Mouse (Mus musculus): ENCODE results near the gene Amer2. TPM values are rescaled to one million over a fixed set of nuclear protein-coding genes. Genes with fewer than 3 reads are reported as not detected.
"Not testable (repeated sequence)": the region's sequence is repeated elsewhere in the genome, so short reads cannot be mapped to it uniquely, and the experiment has no call there.

Gene Amer2
- 1.1 TPM in 2 replicates for polyA plus RNA-seq (2016; fragmentation: Nextera tagmentation; extraction: Ambion mirVana)

DNA sequence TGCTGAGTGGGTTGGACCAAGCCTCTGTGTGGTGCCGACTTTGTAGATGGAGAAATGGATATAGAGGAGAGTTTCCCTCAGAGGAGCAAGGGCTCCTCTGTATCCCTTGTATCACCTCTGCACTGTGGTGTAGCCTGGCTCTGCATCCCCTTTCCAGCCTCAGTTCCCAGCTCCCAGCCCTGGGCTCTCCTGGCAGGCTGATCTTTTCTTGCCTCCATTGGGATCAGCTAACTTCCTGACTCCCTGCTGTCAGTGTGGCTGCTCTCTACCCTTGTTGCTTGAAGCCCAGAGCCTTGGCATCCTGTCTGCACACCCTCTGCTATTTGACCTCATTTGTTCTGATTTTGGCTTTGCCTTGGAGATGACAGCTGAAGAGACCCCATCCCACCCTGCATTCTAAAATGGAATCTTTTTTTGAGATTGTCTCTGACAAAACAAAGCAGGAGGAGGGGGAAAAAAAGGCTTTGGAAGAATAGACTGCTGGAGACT, at the start of gene Amer2:
TSS of gene Amer2 (plus strand) at position 439 of the 489 bp plus-strand sequence.
- Histone ChIP-seq H3K9me3 (replicated peaks) (no peaks in the 10 kb centered on the region), H3K27ac (ENCODE audit: poor library complexity, severe bottlenecking) (no peak within 1 kb of the TSS), H3K36me3 (no peaks in the 10 kb centered on the region), H3K9ac (no peak within 1 kb of the TSS), H3K27me3 (replicated peaks) (peaks cover 34% of the 10 kb centered on the region), H3K4me2 (no peak within 1 kb of the TSS), H3K4me3 (no peak within 1 kb of the TSS), H3K4me1 (replicated peaks) (0 out of 2 replicates have a peak, but pooled peaks cover 8% of the 10 kb centered on the region)
- ATAC-seq (ENCODE audit: insufficient number of reproducible peaks, low FRiP score): no peak
- 55% methylated on average over 1 of the region's 1 CpGs for WGBS

DNA sequence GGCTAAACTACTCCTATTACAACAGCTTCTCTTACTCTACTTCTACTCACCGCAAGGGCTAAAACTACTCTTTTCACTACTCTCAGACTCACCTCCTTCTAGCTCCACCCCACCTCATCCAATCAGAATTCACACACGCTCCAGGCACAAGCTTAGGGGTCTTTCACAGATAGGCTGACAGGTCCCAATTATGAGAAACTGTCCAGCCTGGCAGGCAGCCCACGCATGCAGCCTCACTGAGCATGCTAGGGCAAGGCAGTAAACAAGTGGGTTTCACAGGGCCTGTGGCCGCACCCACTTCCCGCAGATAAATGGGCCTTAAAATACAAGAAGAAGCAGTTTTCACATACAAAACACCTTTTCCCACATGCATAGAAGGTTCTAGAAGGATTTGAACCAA, 33.1 kb upstream of the Amer2 start:
- H3K9me3 ChIP-seq (replicated peaks); H3K4me2 ChIP-seq; H3K4me3 ChIP-seq; H3K27ac ChIP-seq (ENCODE audit: poor library complexity, severe bottlenecking); H3K4me1 ChIP-seq (replicated peaks); H3K27me3 ChIP-seq (replicated peaks); H3K36me3 ChIP-seq; ATAC-seq (ENCODE audit: insufficient number of reproducible peaks, low FRiP score); H3K9ac ChIP-seq: not testable (repeated sequence)
- WGBS: 63% methylated on average over 5 of the region's 5 CpGs

DNA sequence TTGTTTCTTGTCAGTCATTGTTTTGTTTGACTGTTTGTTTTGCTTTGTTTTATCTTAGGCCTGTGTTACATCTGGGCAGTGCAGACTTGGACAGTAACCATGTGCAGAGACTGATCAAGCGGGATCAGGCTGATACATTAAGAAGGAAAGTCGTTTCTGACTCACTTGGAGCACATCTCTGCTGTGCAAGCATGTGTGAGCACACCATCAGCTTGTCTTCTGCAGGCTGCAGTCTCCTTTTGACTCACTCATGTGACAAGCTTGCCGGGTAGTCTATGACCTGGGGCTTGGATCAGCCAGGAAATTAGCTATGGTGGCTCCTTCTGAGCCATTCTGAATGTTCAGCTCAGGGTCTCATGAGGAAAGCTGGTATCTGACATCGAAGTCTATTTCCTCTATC, 32.5 kb upstream of the Amer2 start:
- no peak for ATAC-seq (ENCODE audit: insufficient number of reproducible peaks, low FRiP score)
- Histone ChIP-seq H3K9ac (no peak overlapping the region), H3K4me3 (no peak overlapping the region), H3K4me2 (no peak overlapping the region), H3K9me3 (replicated peaks) (no peaks in the 10 kb centered on the region), H3K27ac (ENCODE audit: poor library complexity, severe bottlenecking) (no peak overlapping the region), H3K4me1 (replicated peaks) (no peaks in the 10 kb centered on the region), H3K27me3 (replicated peaks) (no peaks in the 10 kb centered on the region), H3K36me3 (no peaks in the 10 kb centered on the region)
- 53% methylated on average over 4 of the region's 4 CpGs for WGBS

DNA sequence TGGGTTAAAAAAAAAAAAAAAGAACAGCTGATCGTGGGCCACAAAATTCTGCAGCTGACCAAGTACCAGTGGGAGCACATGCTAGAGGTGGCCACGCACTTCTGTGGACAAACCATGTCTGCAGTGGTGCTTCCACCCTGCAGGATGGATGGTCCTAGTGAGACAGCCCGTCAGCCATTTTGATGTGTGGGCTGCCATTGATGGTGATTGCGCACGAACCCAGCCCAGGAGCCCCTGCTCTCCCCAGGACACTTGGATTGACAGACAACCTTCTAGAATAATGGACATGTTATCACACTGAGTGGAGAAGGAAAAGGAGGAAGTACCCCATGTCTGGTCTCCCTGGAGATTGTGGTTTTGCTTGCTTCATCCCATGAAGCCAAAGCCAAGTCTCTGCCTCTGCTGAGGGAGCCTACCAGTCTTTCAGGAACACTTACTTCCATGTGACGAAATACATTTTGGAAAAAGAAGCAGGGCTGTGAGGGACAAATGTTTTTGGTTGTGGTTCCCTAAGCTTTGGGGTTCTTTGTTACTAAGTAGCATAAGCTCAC, 27.7 kb upstream of the Amer2 start:
- WGBS: 80% methylated on average over 6 of the region's 6 CpGs
- no peak for ATAC-seq (ENCODE audit: insufficient number of reproducible peaks, low FRiP score)

DNA sequence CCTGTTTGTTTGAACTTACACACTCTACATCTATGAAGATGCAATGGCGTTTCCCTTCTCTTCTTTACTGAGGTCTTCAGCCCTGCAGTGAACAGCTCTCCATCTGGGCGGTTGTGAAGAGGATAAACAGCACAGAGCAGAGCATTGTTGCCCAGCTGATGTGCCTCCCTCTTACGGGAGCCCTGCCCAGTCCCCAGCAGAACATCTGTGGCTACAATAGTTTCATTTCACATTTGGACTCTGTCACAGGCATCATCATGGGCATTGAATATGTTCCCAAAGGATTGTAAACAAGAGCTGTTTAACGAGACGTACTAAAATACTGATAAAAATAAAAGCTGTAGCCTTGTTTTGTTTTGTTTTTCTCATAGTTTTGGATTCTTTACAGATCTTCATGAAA, 14.7 kb upstream of the Amer2 start:
- Histone ChIP-seq H3K27me3 (replicated peaks) (no peaks in the 10 kb centered on the region), H3K9me3 (replicated peaks) (no peaks in the 10 kb centered on the region), H3K36me3 (no peaks in the 10 kb centered on the region), H3K27ac (ENCODE audit: poor library complexity, severe bottlenecking) (no peak overlapping the region), H3K9ac (no peak overlapping the region), H3K4me3 (no peak overlapping the region), H3K4me2 (no peak overlapping the region), H3K4me1 (replicated peaks) (no peaks in the 10 kb centered on the region)
- ATAC-seq (ENCODE audit: insufficient number of reproducible peaks, low FRiP score): no peak
- WGBS: 85% methylated on average over 5 of the region's 5 CpGs

More for the DNA sequence above, 27.7 kb upstream of the Amer2 start:
- Histone ChIP-seq H3K9me3 (replicated peaks) (no peaks in the 10 kb centered on the region), H3K27ac (ENCODE audit: poor library complexity, severe bottlenecking) (no peak overlapping the region), H3K36me3 (no peaks in the 10 kb centered on the region), H3K4me2 (no peak overlapping the region), H3K9ac (no peak overlapping the region), H3K27me3 (replicated peaks) (no peaks in the 10 kb centered on the region), H3K4me1 (replicated peaks) (no peaks in the 10 kb centered on the region), H3K4me3 (no peak overlapping the region)

DNA sequence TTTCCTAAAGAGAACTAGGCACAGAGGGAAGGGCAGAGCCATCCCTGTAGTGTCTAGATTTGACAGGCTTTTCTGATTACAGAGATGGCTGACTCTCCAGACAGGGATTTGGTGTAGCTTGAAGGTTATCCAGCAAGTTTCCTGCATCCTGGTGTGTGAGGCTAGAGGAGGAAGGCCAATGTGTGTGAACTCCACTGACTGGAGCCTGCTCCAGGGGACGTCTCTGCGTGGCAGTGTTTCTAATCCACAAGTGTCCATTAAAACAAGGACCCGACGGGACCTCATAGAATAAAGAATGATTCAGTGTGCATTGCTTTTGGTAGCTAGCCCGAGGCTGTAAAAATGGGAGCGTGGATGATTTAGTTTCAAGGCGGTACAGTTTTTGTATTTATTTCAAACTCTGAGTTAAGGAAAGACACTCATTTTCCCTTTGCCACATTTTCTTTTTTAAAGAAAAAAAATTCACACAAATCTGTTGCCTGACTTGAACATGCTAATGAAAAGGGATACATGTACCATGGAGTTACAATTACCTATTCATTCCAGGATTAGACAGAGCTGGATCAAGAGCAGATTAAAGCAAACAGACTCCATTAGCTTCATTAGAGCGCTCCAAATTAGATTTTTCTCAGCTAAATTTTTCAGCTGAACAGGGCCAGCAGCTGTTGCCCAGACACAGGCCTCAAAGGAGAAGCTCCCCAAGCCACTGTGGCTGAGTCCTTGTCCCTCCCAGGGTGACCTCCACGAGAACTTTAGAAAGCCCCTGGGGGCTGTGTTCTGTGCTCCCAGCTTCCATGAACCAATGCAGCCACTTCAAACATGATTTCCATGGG, 11.5 kb upstream of the Amer2 start:
- 72% methylated on average over 9 of the region's 9 CpGs for WGBS

DNA sequence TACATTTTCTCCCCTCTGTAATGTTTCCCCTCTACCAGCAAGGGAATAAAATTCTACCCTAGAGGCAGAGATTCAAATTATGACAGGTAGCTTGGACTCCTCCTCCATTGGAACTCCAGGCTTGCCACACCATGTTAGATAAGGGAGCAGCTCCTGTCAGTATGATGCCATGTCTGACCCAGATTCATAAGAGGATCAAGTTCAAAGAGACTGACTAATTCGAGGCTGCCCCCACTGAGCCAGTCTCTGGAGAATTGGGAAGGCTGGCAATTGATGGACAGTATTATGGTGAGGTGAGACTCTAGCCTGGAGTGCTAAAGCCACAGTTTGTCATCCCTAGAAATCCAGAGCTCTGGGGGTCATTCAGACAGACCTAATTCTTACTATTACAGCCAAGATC, 6.3 kb upstream of the Amer2 start:
- 66% methylated on average over 1 of the region's 1 CpGs for WGBS
- H3K9me3 ChIP-seq (replicated peaks): no peaks in the 10 kb centered on the region
- no peak overlapping the region for H3K9ac ChIP-seq
- no peak overlapping the region for H3K4me2 ChIP-seq
- no peak for ATAC-seq (ENCODE audit: insufficient number of reproducible peaks, low FRiP score)
- no peaks in the 10 kb centered on the region for H3K36me3 ChIP-seq
- no peak overlapping the region for H3K4me3 ChIP-seq
- H3K27me3 ChIP-seq (replicated peaks): no peaks in the 10 kb centered on the region
- H3K27ac ChIP-seq (ENCODE audit: poor library complexity, severe bottlenecking): no peak overlapping the region
- H3K4me1 ChIP-seq (replicated peaks): peaks cover 21% of the 10 kb centered on the region; the same call in 1 of the 2 replicates

More for the DNA sequence above, 11.5 kb upstream of the Amer2 start:
- Histone ChIP-seq H3K9ac (no peak overlapping the region), H3K36me3 (no peaks in the 10 kb centered on the region), H3K27me3 (replicated peaks) (no peaks in the 10 kb centered on the region), H3K9me3 (replicated peaks) (no peaks in the 10 kb centered on the region), H3K4me3 (no peak overlapping the region), H3K4me2 (no peak overlapping the region), H3K4me1 (replicated peaks) (peaks cover 13% of the 10 kb centered on the region; the same call in 1 of the 2 replicates), H3K27ac (ENCODE audit: poor library complexity, severe bottlenecking) (no peak overlapping the region)
- ATAC-seq (ENCODE audit: insufficient number of reproducible peaks, low FRiP score): no peak

DNA sequence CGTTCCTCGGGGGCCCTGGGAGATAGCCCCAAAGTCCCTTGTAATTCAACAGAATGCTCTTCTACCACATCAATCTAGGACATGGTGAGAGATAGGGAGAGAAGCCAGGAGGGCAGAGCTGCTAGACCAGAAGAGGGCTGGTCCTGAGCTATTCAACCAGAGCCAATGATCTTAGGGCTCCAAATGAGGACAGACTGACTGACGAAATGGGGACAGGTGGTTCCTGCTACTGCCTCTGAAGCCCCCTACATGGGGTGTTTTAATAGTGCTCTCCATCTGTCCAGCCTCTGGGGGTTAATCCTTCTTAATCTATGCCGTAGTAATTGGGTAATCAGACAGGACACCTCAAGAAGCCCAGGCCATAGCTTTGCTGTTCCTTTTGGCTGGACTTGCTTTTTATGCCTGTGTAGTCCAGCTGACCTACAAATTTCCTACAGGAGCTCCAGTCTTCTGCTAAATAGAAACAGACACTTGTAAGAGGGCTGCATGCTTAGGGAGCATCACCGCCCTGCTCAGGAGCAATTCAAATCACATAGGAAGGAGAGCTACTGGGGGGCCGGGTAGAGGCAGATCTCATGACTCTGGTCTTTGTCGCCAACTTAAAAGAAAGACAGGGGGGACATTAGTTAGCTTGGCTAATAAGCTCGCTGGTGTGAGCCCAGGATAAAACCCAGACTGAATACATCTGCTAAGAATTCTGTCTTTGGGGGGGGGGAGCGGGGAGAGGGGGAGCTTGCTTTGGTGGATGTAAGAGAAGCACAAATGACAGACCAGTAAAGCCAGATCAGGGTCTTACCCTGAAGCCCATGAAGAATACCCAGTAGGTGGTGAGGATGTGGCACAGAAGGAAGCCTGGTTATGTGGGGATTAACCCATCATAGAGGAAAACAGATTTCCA, 4.0 kb upstream of the Amer2 start:
- Histone ChIP-seq H3K27ac (ENCODE audit: poor library complexity, severe bottlenecking) (no peak overlapping the region), H3K4me1 (replicated peaks) (peaks cover 21% of the 10 kb centered on the region; the same call in 1 of the 2 replicates), H3K9me3 (replicated peaks) (no peaks in the 10 kb centered on the region), H3K27me3 (replicated peaks) (peaks cover 17% of the 10 kb centered on the region), H3K4me3 (no peak overlapping the region), H3K4me2 (no peak overlapping the region), H3K9ac (no peak overlapping the region), H3K36me3 (no peaks in the 10 kb centered on the region)
- WGBS: 64% methylated on average over 9 of the region's 9 CpGs
- ATAC-seq (ENCODE audit: insufficient number of reproducible peaks, low FRiP score): no peak

DNA sequence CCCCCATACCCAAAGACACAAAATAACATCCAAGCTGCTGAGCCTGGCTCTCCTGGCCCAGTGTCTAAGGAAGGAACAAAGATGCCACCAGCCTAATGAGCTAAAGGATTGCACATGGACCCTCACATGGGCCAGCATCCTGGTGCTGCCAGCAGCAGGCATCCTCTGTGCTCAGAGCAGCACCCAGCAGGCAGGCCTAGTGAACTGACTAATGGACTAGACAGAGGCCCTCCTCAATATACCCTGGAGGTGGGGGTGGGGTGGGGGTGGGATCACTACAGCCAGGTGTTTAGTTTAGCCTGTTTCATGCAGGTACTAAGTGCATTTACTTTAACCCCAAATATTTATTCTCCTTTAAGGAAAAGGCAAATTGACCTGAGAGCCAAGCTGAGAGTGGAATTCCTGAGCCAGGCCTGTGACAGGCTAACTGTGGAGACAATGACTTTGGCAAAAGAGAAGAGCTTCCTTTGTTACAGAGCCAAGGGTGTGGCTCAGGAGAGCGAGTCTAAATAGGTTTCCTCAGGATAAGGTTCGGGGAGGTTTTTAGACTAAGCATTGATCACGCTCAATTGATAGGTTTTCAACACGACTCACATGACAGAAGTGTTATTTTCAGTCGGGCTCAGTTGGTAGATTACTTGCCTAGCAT, 3.3 kb upstream of the Amer2 start:
- Histone ChIP-seq H3K4me3 (no peak overlapping the region), H3K4me2 (no peak overlapping the region), H3K27ac (ENCODE audit: poor library complexity, severe bottlenecking) (no peak overlapping the region), H3K27me3 (replicated peaks) (peaks cover 20% of the 10 kb centered on the region), H3K9me3 (replicated peaks) (no peaks in the 10 kb centered on the region), H3K9ac (no peak overlapping the region), H3K4me1 (replicated peaks) (peaks cover 21% of the 10 kb centered on the region; the same call in 1 of the 2 replicates), H3K36me3 (no peaks in the 10 kb centered on the region)
- 56% methylated on average over 5 of the region's 5 CpGs for WGBS
- ATAC-seq (ENCODE audit: insufficient number of reproducible peaks, low FRiP score): no peak

DNA sequence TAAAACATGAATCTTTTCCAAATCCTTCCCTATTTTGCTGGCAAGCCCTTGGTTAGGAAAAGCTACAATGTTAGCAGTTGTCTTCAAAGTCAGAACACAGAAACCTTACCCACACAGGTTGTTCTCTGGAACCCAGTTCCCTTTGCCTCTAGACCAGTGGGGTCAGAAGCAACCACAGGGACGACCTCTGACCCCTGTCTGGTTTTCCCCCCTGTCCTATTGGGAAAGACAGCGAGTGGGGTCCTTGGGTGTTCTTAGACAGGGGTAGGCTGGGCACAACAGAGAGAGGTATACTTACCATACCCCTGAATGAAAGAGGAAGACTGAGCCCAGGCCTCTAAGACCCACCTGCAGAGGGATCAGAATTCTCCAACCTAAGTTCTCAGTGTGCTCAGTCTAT, 4.0 kb downstream of the Amer2 start:
- ATAC-seq (ENCODE audit: insufficient number of reproducible peaks, low FRiP score): no peak
- no peak overlapping the region for H3K27ac ChIP-seq (ENCODE audit: poor library complexity, severe bottlenecking)
- H3K4me1 ChIP-seq (replicated peaks): no peaks in the 10 kb centered on the region
- no peaks in the 10 kb centered on the region for H3K36me3 ChIP-seq
- H3K4me2 ChIP-seq: no peak overlapping the region
- 71% methylated on average over 2 of the region's 2 CpGs for WGBS
- H3K9me3 ChIP-seq (replicated peaks): no peaks in the 10 kb centered on the region
- H3K4me3 ChIP-seq: no peak overlapping the region
- peaks cover 51% of the 10 kb centered on the region for H3K27me3 ChIP-seq (replicated peaks)
- no peak overlapping the region for H3K9ac ChIP-seq
